Mouse (Mus musculus) intestine, embryonic 15.5 days (tissue): ENCODE data around the gene Cmklr1. TPM values are rescaled to one million over a fixed set of nuclear protein-coding genes. Genes with fewer than 3 reads are reported as not detected.

Experiments
- ATAC-seq: fragments of 200-750 bp; cut with Nextera tagmentation; 2 replicates; pipeline ENCODE4 v1.8.0; 2017; ENCODE audit warnings: moderate TSS enrichment, moderate library complexity
- H3K27ac ChIP-seq: fragments of 300-500 bp; sonication (generic); 2 replicates; pipeline ENCODE4 v1.5.1; 2015; ENCODE audit warnings: mild to moderate bottlenecking, inconsistent platforms
- H3K27me3 ChIP-seq: fragments of 300-500 bp; sonication (generic); replicated peaks from 2 replicates; pipeline ENCODE4 v1.6.1; 2015; ENCODE audit warnings: inconsistent platforms
- H3K36me3 ChIP-seq: fragments of 300-500 bp; sonication (generic); 2 replicates; pipeline ENCODE4 v1.6.1; 2015; ENCODE audit warnings: inconsistent platforms
- H3K4me1 ChIP-seq: fragments of 300-500 bp; sonication (generic); replicated peaks from 2 replicates; pipeline ENCODE4 v1.6.1; 2015; ENCODE audit warnings: inconsistent platforms
- H3K4me2 ChIP-seq: fragments of 300-500 bp; sonication (generic); replicated peaks from 2 replicates; pipeline ENCODE4 v1.6.1; 2015; ENCODE audit warnings: mild to moderate bottlenecking, inconsistent platforms
- H3K4me3 ChIP-seq: fragments of 300-500 bp; sonication (generic); replicated peaks from 2 replicates; pipeline ENCODE4 v1.5.1; 2015; ENCODE audit warnings: inconsistent platforms
- H3K9ac ChIP-seq: fragments of 300-500 bp; sonication (generic); 2 replicates; pipeline ENCODE4 v1.6.1; 2015; ENCODE audit warnings: inconsistent platforms
- H3K9me3 ChIP-seq: fragments of 300-500 bp; sonication (generic); 2 replicates; pipeline ENCODE4 v1.6.1; 2016; ENCODE audit warnings: inconsistent platforms
- WGBS: fragments of 180-500 bp; shearing (Covaris S2); methylation state at CpG from one replicate; pipeline ENCODE4 v1.1.7; 2015; 5-methylcytosine and 5-hydroxymethylcytosine counted together
- polyA plus RNA-seq: library from polyadenylated mRNA; unstranded; fragments of >200 nt; fragmentation: Nextera tagmentation; extraction: Ambion mirVana; gene quantifications from 2 replicates; pipeline ENCODE4 v1.2.1, GENCODE M21; 2015

Gene Cmklr1
- polyA plus RNA-seq, 1 experiment from 2014 or later = 3.7 TPM

DNA sequence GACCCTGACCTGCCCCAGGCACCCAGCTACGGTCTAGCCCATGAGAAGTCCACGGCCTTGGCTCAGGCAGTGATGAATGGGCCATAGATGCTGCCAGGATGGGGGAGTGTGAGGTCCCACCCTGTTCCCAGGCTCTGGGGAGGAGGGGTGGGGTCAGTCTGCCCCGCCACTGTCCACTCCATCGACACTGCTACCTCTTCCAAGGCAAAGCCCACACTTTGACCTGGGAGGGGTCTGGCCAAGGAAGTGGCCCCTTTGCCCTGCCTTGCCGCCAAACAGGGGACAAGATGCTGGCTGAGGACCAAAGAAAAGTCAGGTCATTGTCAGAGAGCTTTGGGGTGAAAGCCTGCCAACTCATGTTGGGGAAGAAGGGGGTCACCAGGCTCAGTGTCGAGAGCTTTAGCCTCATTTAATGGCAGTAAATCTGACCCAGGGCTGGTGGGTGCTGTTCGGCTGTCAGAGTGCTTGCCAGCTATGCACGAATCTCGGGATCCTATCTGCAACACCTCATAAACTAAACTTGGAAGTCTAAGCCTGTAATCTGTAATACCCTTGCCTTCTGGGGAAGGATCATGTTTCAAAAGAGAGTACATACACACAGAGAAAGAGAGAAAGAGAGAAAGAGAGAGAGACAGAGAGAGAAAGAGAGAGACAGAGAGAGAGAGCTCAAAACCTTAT lies 17.1 kb downstream of the Cmklr1 start:
- Histone ChIP-seq H3K36me3 (no peaks in the 10 kb centered on the region), H3K27ac (no peak overlapping the region), H3K4me3 (no peak overlapping the region), H3K9ac (no peak overlapping the region), H3K4me1 (peaks cover 26% of the 10 kb centered on the region), H3K4me2 (no peak overlapping the region), H3K27me3 (no peaks in the 10 kb centered on the region), H3K9me3 (no peaks in the 10 kb centered on the region)
- ATAC-seq = no peak
- 30% methylated on average over 9 of the region's 9 CpGs for WGBS

DNA sequence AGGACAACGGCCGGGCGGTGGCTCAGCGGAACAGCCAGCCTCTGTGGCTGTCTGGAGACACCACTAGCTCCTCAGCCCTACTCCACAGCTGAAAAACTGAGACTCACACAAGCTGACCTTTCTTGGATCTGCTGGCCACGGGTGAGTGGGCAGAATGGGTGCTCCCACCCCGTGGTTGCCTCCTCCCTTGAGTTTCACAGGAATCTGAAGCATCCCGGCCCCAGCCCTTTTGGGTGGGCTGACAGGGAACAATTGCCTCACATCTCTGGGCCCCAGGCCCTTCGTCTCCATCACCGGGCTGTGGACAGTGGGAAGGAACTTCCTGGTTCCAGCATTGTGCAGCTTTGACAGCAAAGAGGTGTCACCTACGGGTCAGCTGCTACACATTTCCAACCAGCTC lies 20.1 kb downstream of the Cmklr1 start:
- H3K27me3 ChIP-seq = no peaks in the 10 kb centered on the region
- no peak overlapping the region for H3K9ac ChIP-seq
- no peak overlapping the region for H3K4me3 ChIP-seq
- peaks cover 34% of the 10 kb centered on the region for H3K4me1 ChIP-seq
- H3K27ac ChIP-seq = no peak overlapping the region
- WGBS = 55% methylated on average over 10 of the region's 10 CpGs
- H3K36me3 ChIP-seq = no peaks in the 10 kb centered on the region
- no peaks in the 10 kb centered on the region for H3K9me3 ChIP-seq
- H3K4me2 ChIP-seq = no peak overlapping the region
- ATAC-seq = no peak

- no peak overlapping the region for H3K9ac ChIP-seq
- no peaks in the 10 kb centered on the region for H3K36me3 ChIP-seq
- ATAC-seq = no peak
- no peak overlapping the region for H3K4me2 ChIP-seq
- H3K4me1 ChIP-seq = peaks cover 30% of the 10 kb centered on the region
- H3K27me3 ChIP-seq = no peaks in the 10 kb centered on the region
- WGBS = 81% methylated on average over 3 of the region's 3 CpGs
- no peaks in the 10 kb centered on the region for H3K9me3 ChIP-seq
- H3K4me3 ChIP-seq = no peak overlapping the region
- no peak overlapping the region for H3K27ac ChIP-seq
Measured at GRCm38 (mm10) chr5:113629248-113629647, 21.0 kb downstream of the Cmklr1 start.

DNA sequence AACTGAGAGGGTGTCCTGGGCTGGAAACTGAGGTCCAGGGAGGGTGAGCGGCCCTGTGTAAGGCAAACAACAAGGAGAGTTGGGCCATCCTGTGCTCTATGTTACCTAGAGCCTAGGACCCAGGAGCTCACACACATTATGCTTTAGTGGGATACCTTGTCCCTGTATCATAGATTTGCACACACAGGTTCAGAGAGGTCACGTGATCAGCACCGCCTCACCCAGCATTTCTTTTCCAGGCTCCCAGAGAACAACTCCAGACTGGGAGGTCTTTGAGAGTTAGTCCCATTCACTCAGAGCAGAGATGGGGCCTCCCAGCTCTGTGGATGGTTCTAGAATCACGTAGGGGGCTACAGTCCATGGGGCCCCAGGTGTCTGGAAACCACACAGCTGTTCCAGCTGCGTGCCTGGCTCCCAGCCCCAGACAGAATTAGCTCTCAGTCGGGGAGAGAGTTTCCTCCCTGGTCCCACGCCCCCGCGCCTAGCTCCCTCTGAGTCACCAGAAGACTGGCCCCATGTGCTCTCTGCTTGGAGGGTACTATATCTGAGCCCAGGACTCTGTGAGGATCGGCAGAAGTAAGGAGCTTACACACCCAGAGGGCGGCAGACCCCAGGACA lies 22.3 kb downstream of the Cmklr1 start:
- no peaks in the 10 kb centered on the region for H3K36me3 ChIP-seq
- no peak overlapping the region for H3K27ac ChIP-seq
- H3K4me2 ChIP-seq = no peak overlapping the region
- WGBS = 31% methylated on average over 11 of the region's 11 CpGs
- H3K9me3 ChIP-seq = no peaks in the 10 kb centered on the region
- H3K27me3 ChIP-seq = no peaks in the 10 kb centered on the region
- peak; percentile 66 for ATAC-seq
- no peak overlapping the region for H3K4me3 ChIP-seq
- peaks cover 22% of the 10 kb centered on the region for H3K4me1 ChIP-seq
- H3K9ac ChIP-seq = no peak overlapping the region

- 71% methylated on average over 5 of the region's 5 CpGs for WGBS
- no peak for ATAC-seq
- H3K36me3 ChIP-seq = no peaks in the 10 kb centered on the region
- H3K4me3 ChIP-seq = no peak overlapping the region
- no peaks in the 10 kb centered on the region for H3K9me3 ChIP-seq
- peaks cover 18% of the 10 kb centered on the region for H3K4me1 ChIP-seq
- H3K27me3 ChIP-seq = no peaks in the 10 kb centered on the region
- no peak overlapping the region for H3K4me2 ChIP-seq
- no peak overlapping the region for H3K9ac ChIP-seq
- H3K27ac ChIP-seq = no peak overlapping the region
Measured at GRCm38 (mm10) chr5:113626991-113627390, 23.2 kb downstream of the Cmklr1 start.

- H3K27me3 ChIP-seq = no peaks in the 10 kb centered on the region
- 69% methylated on average over 8 of the region's 8 CpGs for WGBS
- H3K4me3 ChIP-seq = no peak overlapping the region
- no peaks in the 10 kb centered on the region for H3K36me3 ChIP-seq
- no peak for ATAC-seq
- H3K27ac ChIP-seq = no peak overlapping the region
- H3K9me3 ChIP-seq = no peaks in the 10 kb centered on the region
- H3K4me1 ChIP-seq = peaks cover 15% of the 10 kb centered on the region
- no peak overlapping the region for H3K4me2 ChIP-seq
- no peak overlapping the region for H3K9ac ChIP-seq
Measured at GRCm38 (mm10) chr5:113626352-113626751, 23.9 kb downstream of the Cmklr1 start.

DNA sequence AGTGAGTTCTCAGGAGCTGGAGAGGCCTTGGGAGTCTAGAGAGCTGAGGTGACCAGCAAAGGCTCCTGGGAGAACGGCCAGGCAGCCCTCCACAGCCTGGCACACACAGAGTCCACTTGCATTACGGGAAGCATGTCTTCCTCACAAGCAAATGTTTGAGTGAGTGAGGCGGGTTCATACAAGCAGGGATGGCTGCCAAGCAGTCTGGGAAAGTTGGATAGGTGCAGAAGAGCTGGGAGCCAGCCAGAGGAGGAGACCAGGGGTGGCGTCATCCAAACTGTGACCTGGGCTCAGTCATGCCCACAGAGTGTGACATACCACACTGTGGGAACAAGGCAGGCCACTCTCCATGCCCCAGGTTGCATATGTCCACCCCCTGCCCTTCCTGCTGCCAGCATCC lies 25.2 kb downstream of the Cmklr1 start:
- no peak overlapping the region for H3K9ac ChIP-seq
- H3K36me3 ChIP-seq = no peaks in the 10 kb centered on the region
- H3K4me2 ChIP-seq = no peak overlapping the region
- peaks cover 15% of the 10 kb centered on the region for H3K4me1 ChIP-seq
- no peaks in the 10 kb centered on the region for H3K9me3 ChIP-seq
- H3K27ac ChIP-seq = no peak overlapping the region
- no peak overlapping the region for H3K4me3 ChIP-seq
- WGBS = 87% methylated on average over 4 of the region's 4 CpGs
- no peak for ATAC-seq
- no peaks in the 10 kb centered on the region for H3K27me3 ChIP-seq

DNA sequence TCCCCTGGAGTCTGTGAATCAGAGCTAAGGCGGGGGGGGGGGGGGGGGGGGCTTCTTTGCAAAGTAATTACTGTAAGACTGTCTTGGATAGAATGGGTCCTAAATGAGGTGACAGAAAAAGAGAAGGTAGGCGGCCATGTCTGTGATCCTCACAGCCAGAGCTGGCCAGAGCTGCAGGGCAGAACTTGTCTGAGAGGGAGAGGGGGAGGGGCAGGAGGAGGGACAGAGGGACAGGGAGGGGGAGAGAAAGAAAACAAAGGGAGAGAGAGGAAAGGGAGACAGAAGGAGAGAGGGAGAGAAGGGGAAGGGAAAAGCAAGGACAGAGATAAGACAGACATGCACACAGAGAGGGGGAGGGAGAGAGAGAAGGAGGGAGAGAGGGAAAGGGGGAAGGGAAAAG lies 27.2 kb downstream of the Cmklr1 start:
- H3K27ac ChIP-seq = no peak overlapping the region
- no peak overlapping the region for H3K4me2 ChIP-seq
- H3K36me3 ChIP-seq = no peaks in the 10 kb centered on the region
- no peak overlapping the region for H3K4me3 ChIP-seq
- H3K9ac ChIP-seq = no peak overlapping the region
- no peak for ATAC-seq
- no peaks in the 10 kb centered on the region for H3K9me3 ChIP-seq
- H3K4me1 ChIP-seq = peaks cover 7% of the 10 kb centered on the region
- H3K27me3 ChIP-seq = no peaks in the 10 kb centered on the region
- WGBS = 29% methylated on average over 2 of the region's 2 CpGs

DNA sequence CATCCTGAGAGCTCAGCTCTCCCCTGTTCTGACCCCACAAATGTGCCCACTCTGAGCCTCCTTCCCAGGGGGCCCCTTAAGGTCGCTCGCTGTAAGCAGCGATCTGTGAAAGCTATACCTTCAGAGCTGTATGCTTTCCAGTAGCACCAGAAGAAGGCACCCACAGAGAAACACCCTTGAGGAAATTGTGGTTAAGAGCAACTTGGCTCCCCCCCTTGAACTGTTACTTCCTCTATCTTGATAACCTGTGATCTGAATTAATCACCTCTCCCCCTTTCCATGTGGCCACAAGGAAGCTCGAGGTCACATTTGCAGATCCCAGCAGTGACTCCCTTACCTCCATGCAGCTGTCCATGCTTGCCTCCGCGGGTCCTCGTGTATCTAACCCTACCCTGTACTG lies 29.2 kb downstream of the Cmklr1 start:
- H3K27ac ChIP-seq = no peak overlapping the region
- H3K9me3 ChIP-seq = no peaks in the 10 kb centered on the region
- 56% methylated on average over 7 of the region's 7 CpGs for WGBS
- no peak overlapping the region for H3K9ac ChIP-seq
- no peaks in the 10 kb centered on the region for H3K4me1 ChIP-seq
- no peak for ATAC-seq
- no peaks in the 10 kb centered on the region for H3K27me3 ChIP-seq
- H3K4me3 ChIP-seq = no peak overlapping the region
- no peaks in the 10 kb centered on the region for H3K36me3 ChIP-seq
- no peak overlapping the region for H3K4me2 ChIP-seq

GRCm38 (mm10) chr5:113620130-113620716 lies 30.0 kb downstream of the Cmklr1 start:
- WGBS = 67% methylated on average over 16 of the region's 16 CpGs
- Histone ChIP-seq H3K9ac (no peak overlapping the region), H3K4me3 (no peak overlapping the region), H3K27ac (no peak overlapping the region), H3K27me3 (no peaks in the 10 kb centered on the region), H3K9me3 (no peaks in the 10 kb centered on the region), H3K4me1 (no peaks in the 10 kb centered on the region), H3K4me2 (no peak overlapping the region), H3K36me3 (no peaks in the 10 kb centered on the region)
- no peak for ATAC-seq

GRCm38 (mm10) chr5:113619151-113619550 lies 31.1 kb downstream of the Cmklr1 start:
- WGBS = 67% methylated on average over 1 of the region's 1 CpGs
- no peak for ATAC-seq
- no peaks in the 10 kb centered on the region for H3K36me3 ChIP-seq
- no peak overlapping the region for H3K9ac ChIP-seq
- H3K4me1 ChIP-seq = no peaks in the 10 kb centered on the region
- H3K27me3 ChIP-seq = no peaks in the 10 kb centered on the region
- no peak overlapping the region for H3K4me2 ChIP-seq
- no peak overlapping the region for H3K27ac ChIP-seq
- H3K4me3 ChIP-seq = no peak overlapping the region
- H3K9me3 ChIP-seq = no peaks in the 10 kb centered on the region

DNA sequence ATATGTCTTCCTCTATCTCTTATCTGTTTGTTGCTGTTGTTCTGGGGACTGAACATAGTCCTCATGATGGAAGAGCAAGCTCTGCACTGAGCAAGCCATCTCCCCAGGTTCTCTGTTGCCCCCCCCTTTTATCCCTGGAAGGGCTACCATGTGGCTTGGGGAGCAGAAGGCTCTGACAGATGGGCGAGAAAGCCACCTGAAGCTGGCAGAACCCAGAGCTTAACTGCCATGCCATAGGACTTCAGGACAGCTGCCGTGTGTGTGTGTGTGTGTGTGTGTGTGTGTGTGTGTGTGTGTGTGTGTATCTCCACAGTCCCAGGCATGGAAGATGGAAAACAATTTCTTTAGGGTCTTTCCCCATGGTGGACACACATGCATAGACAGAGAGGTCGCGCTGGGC lies 31.5 kb downstream of the Cmklr1 start:
- Histone ChIP-seq H3K27me3 (no peaks in the 10 kb centered on the region), H3K4me3 (no peak overlapping the region), H3K36me3 (no peaks in the 10 kb centered on the region), H3K9me3 (no peaks in the 10 kb centered on the region), H3K9ac (no peak overlapping the region), H3K27ac (no peak overlapping the region), H3K4me2 (no peak overlapping the region), H3K4me1 (no peaks in the 10 kb centered on the region)
- no peak for ATAC-seq
- 89% methylated on average over 4 of the region's 4 CpGs for WGBS

DNA sequence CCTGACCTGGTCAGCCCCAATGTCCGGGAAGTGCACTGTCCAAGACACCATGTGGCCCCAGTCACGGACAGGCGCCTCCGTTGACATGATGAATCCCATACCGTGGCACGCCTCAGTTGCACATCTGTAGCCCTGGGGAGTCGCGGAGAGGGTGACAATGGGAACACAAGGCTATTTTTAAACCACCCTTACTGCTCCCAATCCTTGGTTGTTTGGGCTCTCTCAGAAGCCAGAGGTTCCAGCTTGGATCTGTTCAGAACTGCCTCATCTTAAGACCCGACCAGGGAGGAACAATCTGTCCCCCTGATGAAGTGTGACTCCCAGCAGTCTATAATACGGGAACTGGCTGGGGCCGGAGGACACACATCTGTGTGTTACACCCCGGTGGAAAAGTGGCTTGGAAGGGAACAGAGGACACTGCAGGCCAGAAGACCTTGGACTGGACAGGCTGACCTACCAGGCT lies 38.4 kb downstream of the Cmklr1 start:
- H3K27ac ChIP-seq = no peak overlapping the region
- no peak overlapping the region for H3K9ac ChIP-seq
- no peak overlapping the region for H3K4me3 ChIP-seq
- H3K4me2 ChIP-seq = no peak overlapping the region
- no peaks in the 10 kb centered on the region for H3K36me3 ChIP-seq
- 74% methylated on average over 12 of the region's 12 CpGs for WGBS
- H3K9me3 ChIP-seq = no peaks in the 10 kb centered on the region
- H3K27me3 ChIP-seq = no peaks in the 10 kb centered on the region
- ATAC-seq = no peak
- H3K4me1 ChIP-seq = 0 out of 2 replicates have a peak, but pooled peaks cover 5% of the 10 kb centered on the region
